Mouse (Mus musculus) heart, postnatal 10 days (tissue): ENCODE measurements around the gene Sox15. TPM values are rescaled to one million over a fixed set of nuclear protein-coding genes. Genes with fewer than 3 reads are reported as not detected.
"Not testable (repeated sequence)": the region's sequence is repeated elsewhere in the genome, so short reads cannot be mapped to it uniquely, and the experiment has no call there.

Source experiments
- DNase-seq, 2 experiments: peaks; one replicate each; pipeline ENCODE4 v3.0.0; 2021
- intact Hi-C: fragments of 180-260 bp; cut with DNase I; formaldehyde crosslinking; loops from one replicate; pipeline ENCODE4 v1.15.1; 2025
- total RNA-seq, 2 experiments: library from RNA; stranded (reverse); gene quantifications; 2 replicates each; pipeline ENCODE4 v1.2.3; 2021

Sox15 gene
- total RNA-seq: not detected

DNA sequence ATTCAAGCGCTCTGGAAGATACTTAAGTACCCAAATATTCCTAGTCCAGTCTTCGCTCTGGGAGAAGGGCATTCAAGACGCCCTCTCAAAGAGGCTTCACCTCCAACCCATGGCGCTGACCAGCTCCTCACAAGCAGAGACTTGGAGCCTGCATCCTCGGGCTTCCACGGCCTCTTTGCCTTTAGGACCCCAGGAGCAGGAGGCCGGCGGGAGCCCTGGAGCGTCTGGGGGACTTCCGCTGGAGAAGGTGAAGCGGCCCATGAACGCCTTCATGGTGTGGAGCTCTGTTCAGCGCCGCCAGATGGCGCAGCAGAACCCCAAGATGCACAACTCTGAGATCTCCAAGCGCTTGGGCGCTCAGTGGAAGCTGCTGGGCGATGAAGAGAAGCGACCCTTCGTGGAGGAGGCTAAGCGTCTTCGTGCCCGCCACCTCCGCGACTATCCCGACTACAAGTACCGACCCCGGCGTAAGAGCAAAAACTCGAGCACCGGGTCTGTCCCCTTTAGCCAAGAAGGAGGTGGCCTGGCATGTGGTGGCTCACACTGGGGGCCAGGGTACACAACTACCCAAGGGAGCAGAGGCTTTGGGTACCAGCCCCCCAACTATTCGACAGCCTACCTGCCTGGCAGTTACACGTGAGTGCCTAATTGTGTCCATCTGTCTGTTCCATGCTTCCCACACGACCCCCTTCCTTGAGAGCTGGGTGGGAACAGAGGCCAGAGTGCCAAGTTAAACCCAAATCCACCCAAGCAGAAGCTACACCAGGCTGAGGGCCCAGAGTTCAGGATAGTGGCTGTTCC, at the start of gene Sox15:
Gene Sox15 (plus strand): TSS at position 51 of the 801 bp plus-strand sequence.
- intact Hi-C loops: loop anchor here (2.0 kb wide), 1 partner anchor 19 kb away; no protein-coding TSS in a partner anchor
- peak; percentile 74 to 82 for DNase-seq

DNA sequence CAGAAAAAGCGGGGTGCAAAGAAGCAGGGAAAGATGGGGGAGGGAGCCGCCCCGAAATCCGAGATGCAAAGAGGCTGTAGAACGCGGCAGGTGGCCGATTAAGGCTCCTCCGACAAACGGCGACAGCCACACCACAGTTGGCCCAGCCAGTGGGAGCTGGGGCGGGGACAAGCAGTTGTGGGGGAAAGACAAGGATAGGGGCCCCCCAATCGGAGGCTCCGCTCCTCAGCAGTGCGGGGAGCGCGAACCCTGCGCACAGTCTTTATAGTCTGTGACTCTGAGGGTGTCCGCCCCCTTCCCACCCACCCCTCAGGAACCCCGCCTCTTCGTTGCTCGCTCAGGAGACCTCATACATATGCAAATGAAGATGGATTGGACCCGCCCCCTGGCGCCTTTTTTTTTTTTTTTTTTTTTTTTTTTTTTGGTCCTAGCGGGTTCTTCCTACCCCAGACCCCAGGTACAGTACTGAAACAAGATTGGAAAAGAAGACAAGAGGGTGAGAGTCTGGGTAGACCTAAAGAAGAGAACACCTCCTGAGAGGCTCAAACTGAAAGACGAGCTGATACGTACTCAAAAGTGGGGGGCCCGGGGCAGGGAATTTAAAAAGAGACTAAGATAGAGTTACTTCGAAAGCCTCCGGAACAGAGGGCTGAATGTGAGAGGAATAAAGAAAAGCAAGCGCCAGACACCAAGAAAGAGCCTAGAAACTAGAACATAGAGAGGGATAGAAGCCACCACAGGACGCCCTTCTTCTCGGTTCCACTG, 49.2 kb upstream of the Sox15 start, which contains the start of gene Atp1b2:
Gene Atp1b2 (minus strand): TSS at position 217 of the 765 bp plus-strand sequence.
- DNase-seq: peak; percentile 73 to 77
- intact Hi-C loops: loop anchor here (2.0 kb wide), 1 partner anchor 25 kb away; the partner anchor contains the start of genes Trp53 and Wrap53

DNA sequence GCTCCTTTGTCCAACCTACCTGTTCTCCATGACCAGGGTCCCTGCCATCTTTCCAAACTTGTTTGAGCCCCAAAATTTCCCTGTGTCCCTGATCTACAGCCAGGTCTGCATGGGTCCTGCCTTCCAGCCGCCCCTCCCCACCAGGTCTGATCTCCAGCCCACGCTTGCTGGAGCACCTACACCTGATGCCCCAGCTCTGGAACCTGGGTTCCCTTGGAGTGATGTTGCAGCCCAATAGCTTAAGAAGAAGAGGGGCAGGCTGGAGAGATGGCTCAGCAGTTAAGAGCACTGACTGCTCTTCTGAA, 48.7 kb upstream of the Sox15 start:
- intact Hi-C loops: loop anchor here (2.0 kb wide), 1 partner anchor 26 kb away; the partner anchor contains the start of genes Trp53 and Wrap53
- DNase-seq: no peak

DNA sequence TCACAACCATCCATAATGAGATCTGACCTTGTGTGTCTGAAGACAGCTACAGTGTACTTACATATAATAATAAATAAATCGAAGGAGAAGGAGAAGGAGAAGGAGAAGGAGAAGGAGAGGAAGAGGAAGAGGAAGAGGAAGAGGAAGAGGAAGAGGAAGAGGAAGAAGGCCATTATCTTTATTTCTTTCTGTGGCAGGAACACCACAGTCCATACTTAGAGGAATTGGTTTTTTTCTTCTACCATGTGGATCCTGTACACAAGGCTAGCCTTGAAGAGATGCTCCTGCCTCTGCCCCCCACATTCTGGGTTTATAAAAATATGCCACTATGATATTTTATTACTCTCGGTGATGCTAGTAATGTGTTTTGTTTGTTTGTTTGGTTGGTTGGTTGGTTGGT, 48.3 kb upstream of the Sox15 start:
- intact Hi-C loops: loop anchor here (2.0 kb wide), 1 partner anchor 26 kb away; the partner anchor contains the start of genes Trp53 and Wrap53
- no peak for DNase-seq

DNA sequence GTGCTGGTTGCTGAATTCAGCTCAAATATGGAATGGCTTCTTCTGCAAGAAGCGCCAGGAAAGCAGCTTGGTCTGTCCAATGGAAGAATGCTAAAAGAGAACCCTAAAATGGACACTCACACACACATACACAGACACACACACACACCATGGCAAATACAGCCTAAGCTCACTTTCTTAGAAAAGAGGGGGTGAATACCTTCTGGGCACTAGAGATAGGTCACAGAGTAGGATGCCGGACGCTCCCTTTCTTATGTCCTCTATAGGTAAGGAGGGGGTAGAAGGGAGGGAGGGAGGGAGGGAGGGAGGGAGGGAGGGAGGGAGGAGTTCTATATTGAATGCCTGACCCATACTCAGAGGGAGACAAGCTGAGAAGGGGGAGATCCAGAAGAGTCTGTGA, 46.6 kb upstream of the Sox15 start:
- intact Hi-C loops: no loop called here

DNA sequence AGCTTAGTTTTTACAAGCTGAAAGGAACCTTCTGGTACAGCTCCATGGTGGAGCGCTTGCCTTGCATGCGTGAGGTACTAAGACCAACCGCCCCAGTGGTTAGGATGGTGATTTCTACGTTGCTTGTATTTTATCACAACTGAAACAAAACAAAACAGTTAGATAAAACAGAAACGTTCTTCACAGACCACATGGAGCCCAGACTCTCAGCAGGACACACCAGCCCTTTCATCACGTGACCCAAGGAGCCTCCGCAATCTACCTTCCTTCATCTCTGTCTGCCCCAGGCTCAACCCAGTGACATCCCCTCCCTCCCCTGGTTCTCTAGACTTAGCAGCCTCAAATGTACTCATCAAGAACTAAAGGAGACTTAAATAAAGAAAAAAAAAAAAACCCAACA, 45.7 kb upstream of the Sox15 start:
- intact Hi-C loops: no loop called here
- DNase-seq: no peak

More for the DNA sequence above, 46.6 kb upstream of the Sox15 start:
- no peak for DNase-seq

DNA sequence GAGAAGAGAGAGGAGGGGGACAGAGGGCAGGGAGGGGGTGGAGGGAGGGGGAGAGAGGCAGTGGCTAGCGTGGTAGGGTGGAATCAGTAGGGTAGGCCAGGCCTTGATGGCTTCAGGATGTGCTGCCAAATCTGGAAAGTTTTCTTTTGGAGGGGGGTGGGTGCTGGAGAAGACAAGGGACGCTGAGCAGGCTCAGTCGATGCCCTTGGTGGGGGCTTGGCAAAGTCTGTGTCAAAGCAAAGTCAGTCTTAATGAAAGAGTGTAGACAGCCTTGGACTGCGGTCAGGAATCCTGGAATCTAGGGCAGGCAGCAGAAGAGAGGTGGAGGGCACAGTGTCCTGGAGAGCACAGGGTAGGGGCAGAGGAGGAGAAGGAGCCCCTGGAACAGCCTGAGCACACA, 44.2 kb upstream of the Sox15 start:
- intact Hi-C loops: no loop called here
- no peak for DNase-seq

DNA sequence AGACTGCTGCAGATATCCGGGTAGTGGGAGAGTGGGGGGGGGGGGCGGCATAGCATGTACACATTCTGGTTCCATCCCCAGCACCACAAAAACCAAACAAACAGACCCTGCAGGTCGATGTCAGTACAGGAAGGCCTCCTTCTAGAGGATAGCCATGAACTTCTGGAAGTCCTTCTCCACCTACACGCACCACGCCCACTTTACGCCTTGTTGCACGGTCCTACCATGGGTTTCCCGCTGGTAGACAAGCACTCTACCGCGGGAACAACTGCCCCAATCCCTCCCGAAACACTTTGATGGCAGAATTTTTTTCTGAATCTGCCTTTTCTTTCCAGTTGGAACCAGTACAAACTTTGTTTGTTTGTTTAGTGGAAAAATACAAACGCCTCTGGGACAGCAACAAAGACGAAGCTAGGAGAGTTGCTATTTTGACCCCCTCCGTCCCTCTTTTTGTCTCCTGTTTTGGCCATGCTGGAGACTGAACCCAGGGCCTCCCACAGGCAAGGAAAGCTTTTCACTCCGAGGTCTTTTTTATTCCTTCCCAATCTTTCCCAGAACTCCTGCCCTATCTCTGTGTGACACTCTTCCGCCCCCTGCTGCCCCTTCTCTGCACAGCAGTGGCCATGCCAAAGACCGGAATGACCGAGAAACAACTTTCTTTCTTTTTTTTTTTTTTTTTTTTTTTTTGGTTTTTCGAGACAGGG, 41.4 kb upstream of the Sox15 start:
- intact Hi-C loops: loop anchor here (1.0 to 2.0 kb wide), 2 partner anchors 34 to 67 kb away; no protein-coding TSS in a partner anchor
- DNase-seq: peak; percentile 91 to 95

DNA sequence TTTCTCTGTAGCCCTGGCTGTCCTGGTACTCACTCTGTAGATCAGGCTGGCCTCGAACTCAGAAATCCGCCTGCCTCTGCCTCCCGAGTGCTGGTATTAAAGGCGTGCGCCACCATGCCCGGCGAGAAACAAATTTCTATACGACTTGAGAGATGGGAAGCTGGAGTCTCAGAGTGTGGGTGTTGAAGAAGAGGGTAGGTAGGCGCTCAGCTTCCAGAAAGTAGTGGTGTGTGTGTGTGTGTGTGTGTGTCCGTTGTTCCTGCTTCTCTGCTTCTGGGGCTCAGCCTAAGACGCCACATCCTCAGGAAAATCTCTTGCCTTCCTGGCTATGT, 40.9 kb upstream of the Sox15 start:
- intact Hi-C loops: loop anchor here (1.0 to 2.0 kb wide), 2 partner anchors 35 to 67 kb away; no protein-coding TSS in a partner anchor

DNA sequence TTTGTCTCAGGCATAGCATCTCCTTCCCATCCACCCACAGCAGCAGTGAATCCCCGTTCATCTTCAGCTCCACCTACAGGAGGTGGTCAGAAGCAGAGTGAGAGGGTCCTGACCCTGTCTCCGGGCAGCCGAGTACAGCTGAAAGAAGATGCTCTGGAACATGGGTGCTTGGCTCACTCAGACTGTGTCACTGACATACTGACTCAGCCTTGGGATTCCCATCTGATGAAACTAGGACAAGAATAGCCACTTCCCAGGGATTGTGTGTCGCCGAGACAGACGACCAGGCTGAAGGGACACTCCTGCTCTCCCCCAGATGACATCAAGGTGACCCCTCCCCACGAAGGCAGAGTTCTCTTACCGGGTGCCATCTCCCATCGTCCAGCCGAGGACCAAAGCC, 38.3 kb upstream of the Sox15 start:
- DNase-seq: no peak
- intact Hi-C loops: no loop called here

More for the DNA sequence above, 40.9 kb upstream of the Sox15 start:
- not testable (repeated sequence) for DNase-seq

DNA sequence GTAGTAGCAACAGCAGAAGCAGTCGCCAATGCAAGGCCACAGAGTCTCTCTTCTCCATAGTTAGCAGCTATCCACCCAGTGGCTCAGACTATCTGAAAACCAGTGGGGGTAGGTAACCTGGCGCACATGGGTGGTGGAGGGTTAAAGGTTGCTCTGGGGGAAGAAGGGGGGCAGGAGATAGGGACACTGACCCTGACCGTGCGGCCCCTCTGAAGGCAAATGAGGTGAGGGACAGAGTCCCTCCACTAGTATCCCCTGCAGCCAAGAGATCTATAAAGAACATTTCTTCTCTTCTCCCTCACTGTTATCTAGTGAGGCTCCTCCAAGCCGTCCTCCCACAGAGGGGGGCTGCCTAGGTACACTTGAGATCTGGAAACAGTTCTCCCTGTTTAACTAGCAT, 37.3 kb upstream of the Sox15 start, which contains the start of gene Shbg:
Gene Shbg (minus strand): TSS at position 101 of the 400 bp plus-strand sequence.
- no peak for DNase-seq
- intact Hi-C loops: no loop called here

DNA sequence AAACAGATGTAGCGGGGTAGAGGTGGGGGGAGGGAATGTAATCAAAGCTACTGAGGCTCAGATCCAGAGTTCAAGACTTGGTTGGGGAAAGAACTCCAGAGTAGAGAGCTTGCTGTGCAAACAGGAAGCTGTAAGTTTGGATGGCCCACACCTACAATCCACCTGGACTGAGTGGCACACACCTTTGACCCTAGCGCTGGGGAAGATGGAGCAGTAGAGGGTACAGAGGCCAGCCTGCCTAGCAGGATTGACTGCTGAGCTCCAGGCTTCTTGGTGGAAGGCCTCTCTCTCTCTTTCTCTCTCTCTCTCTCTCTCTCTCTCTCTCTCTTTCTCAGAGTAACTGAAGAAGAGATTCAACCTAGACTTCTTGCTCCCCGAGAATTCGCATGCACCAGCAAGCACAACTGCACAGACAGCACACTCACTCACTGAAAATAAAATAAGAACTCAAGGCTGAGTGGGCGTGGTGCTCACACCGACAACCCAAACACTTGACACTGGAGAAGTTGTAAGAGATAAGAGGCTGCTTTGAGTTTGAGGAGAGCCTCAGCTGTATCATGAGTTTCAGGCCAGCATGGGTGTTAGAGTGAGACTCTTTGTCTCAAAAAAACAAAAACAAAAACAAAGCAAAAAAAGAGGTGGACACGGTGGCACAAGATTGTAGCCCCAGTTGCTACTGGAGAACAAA, 34.6 kb upstream of the Sox15 start:
- intact Hi-C loops: no loop called here

DNA sequence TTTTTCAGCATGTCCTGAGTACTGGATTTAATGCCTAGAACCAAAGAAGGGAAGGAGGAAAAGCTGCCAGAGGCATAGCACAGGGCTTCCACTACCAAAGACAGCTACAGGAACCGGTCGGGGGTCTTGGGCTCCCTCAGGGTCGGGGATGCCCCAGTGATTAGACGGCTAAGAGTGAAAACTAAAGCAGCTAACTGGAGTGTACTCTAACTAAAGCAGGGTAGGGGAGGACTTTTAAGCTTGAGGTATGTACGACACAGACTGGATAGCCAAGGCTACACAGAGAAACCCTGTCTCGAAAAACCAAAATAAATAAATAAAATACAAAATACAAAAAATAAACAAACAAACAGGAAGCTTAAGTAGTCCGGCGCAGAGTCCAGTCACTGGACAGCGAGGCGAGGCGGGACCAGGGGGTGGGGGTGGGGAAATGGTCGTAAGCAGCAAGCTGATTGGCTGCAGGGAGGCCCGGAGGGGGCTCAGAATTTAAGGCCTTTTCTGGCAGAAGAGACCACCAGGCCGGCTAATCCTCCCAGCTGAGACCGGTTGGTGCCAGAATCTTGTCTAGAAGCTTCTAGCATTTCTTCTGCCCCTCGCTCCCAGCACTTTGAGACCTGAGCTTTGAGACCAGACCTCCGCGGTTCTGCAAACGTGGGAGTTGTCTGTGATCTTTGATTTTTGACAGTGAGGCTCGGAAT, 33.4 kb upstream of the Sox15 start, which contains the start of gene Sat2:
Gene Sat2 (plus strand): TSS at position 454 of the 698 bp plus-strand sequence.
- intact Hi-C loops: no loop called here
- DNase-seq: peak; percentile 64 to 75

More for the DNA sequence above, 34.6 kb upstream of the Sox15 start:
- no peak for DNase-seq

DNA sequence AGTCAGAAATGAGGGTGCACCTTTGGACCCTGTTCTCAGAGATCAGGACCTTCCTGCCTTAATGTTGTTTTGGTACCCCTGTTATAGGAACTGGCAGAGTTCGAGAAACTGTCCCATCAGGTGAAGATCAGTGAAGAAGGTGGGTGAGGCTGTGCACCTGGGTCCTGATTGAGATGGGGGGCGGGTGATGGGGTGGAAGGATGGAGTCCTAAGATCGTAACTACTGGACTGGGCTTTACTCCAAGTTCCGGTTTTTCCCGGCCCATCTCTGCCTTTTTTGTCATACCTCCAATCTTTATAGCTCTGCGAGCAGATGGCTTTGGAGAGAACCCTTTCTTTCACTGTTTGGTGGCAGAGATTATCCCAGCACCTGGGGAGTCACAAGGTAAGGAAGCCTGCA, 32.7 kb upstream of the Sox15 start:
- intact Hi-C loops: no loop called here
- peak in 1 of 2 experiments; percentile 32 for DNase-seq

DNA sequence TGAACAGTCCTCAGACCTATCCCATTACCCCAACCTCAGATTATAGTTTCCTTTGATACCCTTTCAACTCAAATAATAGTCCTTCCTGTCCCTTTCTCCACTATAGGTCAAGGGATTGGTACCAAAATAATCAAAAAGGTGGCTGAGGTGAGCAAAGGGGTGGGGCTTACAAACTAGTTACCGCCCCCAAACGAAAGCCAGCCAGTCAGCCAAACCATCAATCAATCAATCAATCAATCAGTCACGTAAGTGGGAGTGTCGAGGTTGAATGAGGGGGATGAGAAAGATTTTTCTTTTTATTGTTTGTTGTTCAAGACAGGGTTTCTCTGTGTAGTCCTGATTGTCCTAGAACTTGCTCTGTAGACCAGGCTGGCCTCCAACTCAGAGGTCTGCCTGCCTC, 32.1 kb upstream of the Sox15 start:
- DNase-seq: no peak
- intact Hi-C loops: no loop called here

DNA sequence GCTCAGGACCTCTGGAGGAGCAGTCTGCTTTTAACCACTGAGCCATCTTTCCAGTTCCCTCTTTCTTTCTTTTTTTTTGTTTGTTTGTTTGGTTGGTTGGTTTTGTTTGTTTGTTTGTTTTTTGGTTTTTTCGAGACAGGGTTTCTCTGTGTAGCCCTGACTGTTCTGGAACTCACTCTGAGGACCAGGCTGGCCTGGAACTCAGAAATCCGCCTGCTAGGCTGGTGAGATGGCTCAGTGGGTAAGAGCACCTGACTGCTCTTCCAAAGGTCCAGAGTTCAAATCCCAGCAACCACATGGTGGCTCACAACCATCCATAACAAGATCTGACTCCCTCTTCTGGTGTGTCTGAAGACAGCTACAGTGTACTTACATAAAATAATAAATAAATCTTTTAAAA, 30.8 kb upstream of the Sox15 start:
- DNase-seq: not testable (repeated sequence)

DNA sequence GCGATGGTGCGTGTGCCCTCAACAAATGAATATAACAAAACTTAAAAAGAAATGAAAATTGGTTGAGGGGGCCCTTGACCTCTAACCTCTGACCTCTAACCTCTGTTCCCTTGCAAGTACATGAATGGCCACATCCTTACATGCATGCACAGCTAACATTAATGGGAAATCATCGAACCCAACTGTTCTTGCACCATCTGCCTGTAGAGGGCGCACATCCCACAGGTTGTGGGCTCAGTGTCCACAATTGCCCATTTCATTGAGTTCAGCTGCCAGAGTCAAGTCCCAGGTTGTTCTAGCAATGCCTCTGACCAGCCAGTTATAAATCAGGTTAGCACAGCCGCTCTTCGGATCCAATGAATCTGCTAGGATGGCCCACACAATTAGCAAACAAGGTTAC, 26.8 kb upstream of the Sox15 start:
- intact Hi-C loops: no loop called here
- peak; percentile 68 to 86 for DNase-seq

More for the DNA sequence above, 30.8 kb upstream of the Sox15 start:
- intact Hi-C loops: not testable (repeated sequence)

DNA sequence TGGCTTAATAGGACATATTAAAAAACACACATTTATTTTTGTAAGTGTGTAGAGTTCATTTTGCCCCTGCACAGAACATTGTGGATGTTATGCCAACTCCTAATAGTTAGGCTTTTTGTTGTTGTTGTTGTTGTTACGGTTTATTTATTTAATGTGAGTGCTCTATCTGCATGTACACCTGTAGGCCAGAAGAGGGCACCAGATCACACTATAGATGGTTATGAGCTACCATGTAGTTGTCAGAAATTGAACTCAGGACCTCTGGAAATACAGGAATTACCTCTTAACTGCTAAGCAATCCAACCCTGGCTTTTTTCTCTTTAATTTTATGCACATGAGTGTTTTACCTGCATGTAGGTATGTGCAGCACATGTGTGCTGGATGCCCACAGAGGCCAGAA, 25.3 kb upstream of the Sox15 start:
- intact Hi-C loops: no loop called here
- no peak for DNase-seq

DNA sequence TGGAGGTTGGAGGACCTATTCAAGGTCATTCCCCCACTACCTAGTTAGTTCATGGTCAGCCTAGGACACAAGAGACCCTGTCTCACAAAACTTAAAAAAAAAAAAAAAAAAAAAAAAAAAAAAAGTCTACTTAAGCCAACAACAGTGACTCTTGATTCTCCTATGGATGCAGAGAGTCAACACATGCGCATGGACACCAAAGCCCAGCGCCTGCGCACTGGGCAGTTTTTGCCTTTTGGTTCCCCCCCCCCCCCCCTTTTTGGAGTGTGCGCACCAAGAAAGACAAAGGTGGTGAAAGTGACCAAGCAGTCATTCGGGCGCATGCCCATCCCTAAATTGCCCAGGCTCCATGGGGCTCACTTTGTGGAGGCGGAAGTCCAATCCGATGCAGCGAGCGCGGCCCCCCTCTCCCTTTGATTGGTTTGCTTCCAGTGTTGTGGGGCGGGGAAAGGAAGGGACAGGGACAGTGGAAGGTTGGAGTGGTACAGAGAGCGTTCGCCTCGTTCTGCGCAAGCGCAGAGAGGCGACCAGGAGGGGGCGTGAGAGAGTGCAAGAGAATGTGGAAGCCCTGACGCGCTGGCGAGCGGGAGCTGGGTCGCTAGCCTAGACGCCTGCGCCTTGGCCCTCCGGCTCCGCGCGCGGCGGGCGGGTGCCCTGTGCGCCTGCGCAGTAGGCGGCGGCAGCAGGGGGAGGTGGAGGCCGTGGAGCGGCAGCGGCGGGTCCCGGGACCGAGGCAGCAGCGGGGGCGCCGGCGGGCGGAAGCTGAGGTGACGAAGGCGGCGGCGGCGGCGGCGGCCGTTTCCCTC, 22.6 kb upstream of the Sox15 start, which contains the start of gene Fxr2:
Gene Fxr2 (plus strand): TSS at position 707 of the 806 bp plus-strand sequence.
- DNase-seq: peak; percentile 100
- intact Hi-C loops: no loop called here
